Mouse (Mus musculus) cerebellum, adult 2 months (tissue): Measurements from ENCODE around the gene Nipsnap1.

Experiments used
- CTCF ChIP-seq: fragments of 200-500 bp; IDR thresholded peaks from 2 replicates; pipeline ENCODE4 v1.5.1; 2011; ENCODE audit warnings: low read depth, mild to moderate bottlenecking, control low read depth, low read length, moderate library complexity, borderline replicate concordance; ENCODE audit not compliant: insufficient read depth
- POLR2A ChIP-seq: fragments of 200-500 bp; IDR thresholded peaks from 2 replicates; pipeline ENCODE4 v1.6.1; 2011; ENCODE audit warnings: low read length, control low read depth, borderline replicate concordance; ENCODE audit not compliant: insufficient read depth

GRCm38 (mm10) chr11:4873755-4874475 lies at the start of gene Nipsnap1:
- TF ChIP-seq CTCF: no peak
- peak; percentile 44; the same call in 1 of the 2 replicates for TF ChIP-seq POLR2A
